Mouse (Mus musculus) heart, embryonic 14.5 days (tissue): ENCODE data around the gene Slc2a12. TPM values are rescaled to one million over a fixed set of nuclear protein-coding genes. Genes with fewer than 3 reads are reported as not detected.
A peak's percentile ranks its signal among the peaks of the same experiment; 100 is the strongest.

Source experiments
- ATAC-seq: fragments of 200-750 bp; cut with Nextera tagmentation; 2 replicates; pipeline ENCODE4 v1.8.0; 2017; ENCODE audit warnings: low read depth, moderate TSS enrichment; ENCODE audit not compliant: insufficient number of reproducible peaks, insufficient read depth, low FRiP score
- H3K27ac ChIP-seq, 2 experiments: fragments of 200-500 bp in 1 of 2; fragments of 300-500 bp in 1 of 2; sonication (generic) in 1 of 2; replicated peaks in 1 of 2; 2 replicates each; pipeline ENCODE4 v1.5.1; 2012 to 2014; ENCODE audit warnings: low read depth in 2 of 2, low read length in 2 of 2, control low read depth in 1 of 2, mild to moderate bottlenecking in 1 of 2, mixed read lengths in 1 of 2; ENCODE audit not compliant: control insufficient read depth in 1 of 2, insufficient read depth in 1 of 2
- H3K27me3 ChIP-seq: fragments of 300-500 bp; sonication (generic); 2 replicates; pipeline ENCODE4 v1.6.1; 2014; ENCODE audit warnings: mild to moderate bottlenecking, low read length, control low read depth; ENCODE audit not compliant: control insufficient read depth, insufficient read depth
- H3K36me3 ChIP-seq: fragments of 300-500 bp; sonication (generic); 2 replicates; pipeline ENCODE4 v1.6.1; 2014; ENCODE audit warnings: mild to moderate bottlenecking, control low read depth, low read length, mixed read lengths; ENCODE audit not compliant: control insufficient read depth, insufficient read depth
- H3K4me1 ChIP-seq, 2 experiments: fragments of 200-500 bp in 1 of 2; fragments of 300-500 bp in 1 of 2; sonication (generic) in 1 of 2; 2 replicates each; pipeline ENCODE4 v1.6.1; 2012 to 2014; ENCODE audit warnings: low read length in 2 of 2, control low read depth in 1 of 2, mixed read lengths in 1 of 2; ENCODE audit not compliant: control insufficient read depth in 2 of 2, insufficient read depth in 2 of 2
- H3K4me2 ChIP-seq: fragments of 300-500 bp; sonication (generic); 2 replicates; pipeline ENCODE4 v1.6.1; 2014; ENCODE audit warnings: mild to moderate bottlenecking, low read length
- H3K4me3 ChIP-seq, 2 experiments: fragments of 200-500 bp in 1 of 2; fragments of 300-500 bp in 1 of 2; sonication (generic) in 1 of 2; 2 replicates each; pipeline ENCODE4 v1.5.1; 2012 to 2014; ENCODE audit warnings: low read length in 2 of 2, mild to moderate bottlenecking in 2 of 2, control low read depth in 1 of 2, low read depth in 1 of 2, moderate library complexity in 1 of 2; ENCODE audit not compliant: control insufficient read depth in 1 of 2, insufficient read depth in 1 of 2
- H3K9ac ChIP-seq: fragments of 300-500 bp; sonication (generic); 2 replicates; pipeline ENCODE4 v1.6.1; 2014; ENCODE audit warnings: mild to moderate bottlenecking, low read length
- H3K9me3 ChIP-seq: fragments of 300-500 bp; sonication (generic); 2 replicates; pipeline ENCODE4 v1.6.1; 2016; ENCODE audit warnings: low read length, control low read depth; ENCODE audit not compliant: control insufficient read depth
- WGBS: fragments of 180-500 bp; shearing (Covaris S2); extraction: QIAGEN DNeasy Blood & Tissue Kit; methylation state at CpG from one replicate; pipeline ENCODE4 v1.1.7; 2014; 5-methylcytosine and 5-hydroxymethylcytosine counted together
- microRNA-seq: library from miRNA; unstranded; fragments of <30 nt; microRNA quantifications from one replicate; pipeline ENCODE4, GENCODE M21; 2016
- polyA plus RNA-seq: library from polyadenylated mRNA; unstranded; fragments of >200 nt; fragmentation: Nextera tagmentation; extraction: Ambion mirVana; gene quantifications from 2 replicates; pipeline ENCODE4 v1.2.1, GENCODE M21; 2014

Slc2a12 gene
- polyA plus RNA-seq, 1 experiment from 2014 or later, result 1.8 TPM

- no peaks in the 10 kb centered on the region for H3K36me3 ChIP-seq
- no peaks in the 10 kb centered on the region for H3K27me3 ChIP-seq
- peak within 1 kb of the TSS; percentile 82 to 95 for H3K4me3 ChIP-seq
- H3K9ac ChIP-seq, result peak within 1 kb of the TSS; percentile 91
- H3K4me1 ChIP-seq, result peaks cover 4 to 18% of the 10 kb centered on the region in 2 experiments
- peak; percentile 98 for ATAC-seq
- peak within 1 kb of the TSS; percentile 93 for H3K27ac ChIP-seq
- WGBS, result under 1% methylated on average over 77 of the region's 77 CpGs
- H3K9me3 ChIP-seq, result no peaks in the 10 kb centered on the region
- H3K4me2 ChIP-seq, result peak within 1 kb of the TSS; percentile 89
These were observed 86.7 kb downstream of the Slc2a12 start, which contains the start of gene Tbpl1 for GRCm38 (mm10) chr10:22731272-22732093. Gene Tbpl1, minus strand, starts transcription at chr10:22731938.

GRCm38 (mm10) chr10:22732181-22732580 lies 87.4 kb downstream of the Slc2a12 start:
- Histone ChIP-seq H3K4me3 (peak overlapping the region; percentile 82 to 95), H3K4me1 (peaks cover 4 to 12% of the 10 kb centered on the region in 2 experiments), H3K4me2 (peak overlapping the region; percentile 88), H3K27me3 (no peaks in the 10 kb centered on the region), H3K27ac (peak overlapping the region; percentile 93; a peak in 2 of 4 replicates), H3K9ac (peak overlapping the region; percentile 91), H3K9me3 (no peaks in the 10 kb centered on the region), H3K36me3 (no peaks in the 10 kb centered on the region)
- ATAC-seq, result no peak
- WGBS, result 57% methylated on average over 10 of the region's 10 CpGs

GRCm38 (mm10) chr10:22745922-22746321 lies 101.1 kb downstream of the Slc2a12 start:
- Histone ChIP-seq H3K27ac (no peak overlapping the region), H3K4me3 (no peak overlapping the region), H3K36me3 (no peaks in the 10 kb centered on the region), H3K4me2 (no peak overlapping the region), H3K9me3 (no peaks in the 10 kb centered on the region), H3K4me1 (peaks cover 0 to 3% of the 10 kb centered on the region in 2 experiments; a peak in 2 of 4 replicates), H3K9ac (no peak overlapping the region), H3K27me3 (no peaks in the 10 kb centered on the region)
- ATAC-seq, result no peak
- WGBS, result 37% methylated on average over 7 of the region's 7 CpGs

GRCm38 (mm10) chr10:22746334-22747322 lies 101.8 kb downstream of the Slc2a12 start:
- Histone ChIP-seq H3K27ac (peak overlapping the region in 1 of 2 experiments; percentile 16; a peak in 2 of 4 replicates), H3K4me2 (no peak overlapping the region), H3K9ac (no peak overlapping the region), H3K9me3 (no peaks in the 10 kb centered on the region), H3K4me3 (no peak overlapping the region), H3K36me3 (no peaks in the 10 kb centered on the region), H3K4me1 (peaks cover 0 to 3% of the 10 kb centered on the region in 2 experiments; a peak in 2 of 4 replicates), H3K27me3 (no peaks in the 10 kb centered on the region)
- no peak for ATAC-seq
- 55% methylated on average over 13 of the region's 13 CpGs for WGBS

DNA sequence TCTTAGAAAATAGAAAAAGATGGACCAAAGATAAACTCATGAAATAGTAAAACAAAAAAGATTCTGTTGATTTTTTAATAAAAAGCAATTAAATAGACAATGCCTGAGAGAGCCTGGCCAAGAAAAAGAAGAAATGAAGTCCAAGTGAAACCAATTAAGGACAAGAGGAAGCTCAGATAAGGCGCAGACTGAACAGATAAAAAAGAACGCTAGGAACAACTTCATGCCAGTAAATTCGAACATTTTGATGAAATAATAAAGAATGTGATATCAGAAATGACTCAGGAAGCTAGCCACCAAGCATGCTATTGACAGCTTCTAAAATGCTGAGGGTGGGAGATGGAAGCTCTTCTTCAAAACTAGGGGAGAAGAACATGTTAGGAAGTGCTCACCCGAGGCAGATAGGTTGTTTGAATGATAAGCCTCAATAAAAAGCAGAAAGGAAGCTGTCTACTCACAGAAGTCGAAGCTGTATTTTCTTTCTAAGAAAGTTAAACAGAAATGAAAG lies 106.4 kb downstream of the Slc2a12 start:
- Histone ChIP-seq H3K9me3 (no peaks in the 10 kb centered on the region), H3K27ac (no peak overlapping the region), H3K27me3 (no peaks in the 10 kb centered on the region), H3K36me3 (no peaks in the 10 kb centered on the region), H3K4me3 (no peak overlapping the region), H3K4me2 (no peak overlapping the region), H3K4me1 (peaks cover 0 to 2% of the 10 kb centered on the region in 2 experiments; a peak in 2 of 4 replicates), H3K9ac (no peak overlapping the region)
- WGBS, result 43% methylated on average over 5 of the region's 5 CpGs
- ATAC-seq, result no peak

Small RNA genes lying within 50 kb of the gene (microRNA-seq; reads per million reads assigned to microRNA genes)
- not detected for gene Mir7663

Other genes with a start within 250 kb of the Slc2a12 start
- gene Tbpl1, start 86.9 kb downstream of the Slc2a12 start, polyA plus RNA-seq, result 44.2 and 47.9 TPM in 2 replicates
- gene Tcf21, start 175.2 kb downstream of the Slc2a12 start, polyA plus RNA-seq, result 65.2 and 71.6 TPM in 2 replicates